Mouse (Mus musculus) heart, adult 18-20 months (tissue): ENCODE measurements around the gene Rnf144a. TPM values are rescaled to one million over a fixed set of nuclear protein-coding genes. Genes with fewer than 3 reads are reported as not detected.
"Not testable (repeated sequence)": the region's sequence is repeated elsewhere in the genome, so short reads cannot be mapped to it uniquely, and the experiment has no call there.

Source experiments
- DNase-seq, 2 experiments: peaks; one replicate each; pipeline ENCODE4 v3.0.0; 2021 to 2022; ENCODE audit warnings: mixed read lengths in 1 of 2
- microRNA-seq, 2 experiments: library from miRNA; unstranded; fragments of <30 nt; microRNA quantifications; one replicate each; pipeline ENCODE4 v1.2.0; 2022
- total RNA-seq, 2 experiments: library from RNA; stranded (reverse); gene quantifications; 2 replicates each; pipeline ENCODE4 v1.2.3; 2021

The Rnf144a gene
- total RNA-seq, 2 experiments from 2014 or later: 9.7 to 12.1 TPM

DNA sequence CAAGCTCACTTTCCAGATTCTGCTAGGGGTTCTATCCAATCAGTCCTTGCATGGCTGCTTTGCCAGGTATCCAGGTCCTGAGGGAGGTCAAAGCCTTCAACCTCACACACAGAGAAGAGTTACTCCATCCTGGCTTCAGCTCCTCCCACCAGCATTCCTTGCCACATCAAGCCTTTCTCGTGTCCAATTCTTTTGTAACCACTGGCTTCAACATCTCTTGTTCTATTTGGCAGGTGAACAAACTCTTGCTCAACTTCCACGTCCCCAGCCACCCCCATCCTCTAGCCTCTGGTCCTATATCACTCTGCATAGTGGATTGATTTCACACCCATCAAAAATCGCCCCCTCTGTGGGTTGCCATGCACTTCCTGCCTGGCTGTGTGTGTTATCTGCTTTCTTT, 98.8 kb downstream of the Rnf144a start:
- DNase-seq: peak; percentile 76 to 78

DNA sequence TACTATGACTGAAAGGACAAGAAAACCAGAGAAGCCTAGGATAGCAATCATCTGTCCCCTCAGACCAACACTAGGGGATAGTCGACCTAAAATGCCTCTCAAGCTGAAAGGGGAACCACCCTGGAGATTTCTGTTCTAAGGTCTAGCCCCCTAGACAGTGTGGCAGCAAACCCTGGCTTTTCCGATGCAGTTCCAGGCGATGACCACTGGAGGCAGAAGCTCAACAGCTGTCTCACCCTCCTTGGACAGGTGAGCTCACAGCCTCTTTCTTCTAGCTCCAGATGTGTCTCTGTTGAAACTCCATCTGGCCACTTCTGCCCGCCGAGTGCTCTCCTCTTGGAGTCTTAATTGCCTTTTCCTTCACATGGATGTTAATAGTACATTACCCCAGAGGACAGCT, 100.1 kb downstream of the Rnf144a start:
- peak; percentile 47 to 70 for DNase-seq

DNA sequence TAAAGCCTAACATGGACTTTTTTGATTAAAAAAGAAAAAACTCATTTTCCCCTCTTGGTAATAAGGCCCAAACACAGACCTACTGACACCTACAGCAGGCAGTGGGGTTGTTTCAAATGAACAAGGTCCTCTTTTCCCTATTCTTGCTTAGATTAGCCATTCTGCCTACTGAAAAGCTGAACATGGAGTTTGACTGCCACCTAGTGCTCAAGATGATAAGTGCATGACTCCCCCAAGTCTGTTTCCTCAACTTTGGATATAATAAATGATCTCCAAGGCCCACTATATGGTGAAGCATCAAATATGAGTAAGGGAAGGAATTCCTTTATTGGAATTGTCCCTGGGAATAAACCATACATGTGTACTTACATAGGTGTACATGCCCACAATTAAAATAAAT, 103.5 kb downstream of the Rnf144a start:
- DNase-seq: peak; percentile 37 to 80

DNA sequence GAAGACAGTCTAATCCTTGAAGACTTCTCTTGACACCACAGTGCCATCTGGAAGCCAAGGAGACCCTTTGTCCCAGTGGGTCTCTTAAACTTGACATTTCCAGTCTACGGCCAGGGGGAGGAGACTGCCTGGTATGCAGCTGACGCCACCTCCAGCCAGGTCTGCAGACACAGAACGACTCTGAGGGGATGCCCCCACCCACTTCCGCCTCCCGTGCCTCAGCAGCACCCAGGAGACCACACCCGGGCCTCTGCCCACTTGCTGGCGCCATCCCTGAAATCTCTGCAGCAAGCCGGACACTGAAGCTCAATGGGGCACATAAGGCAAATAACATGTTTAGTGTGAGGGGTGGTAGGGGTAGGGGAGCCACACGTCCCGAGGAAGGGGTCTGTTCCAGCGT, 104.8 kb downstream of the Rnf144a start:
- DNase-seq: no peak

DNA sequence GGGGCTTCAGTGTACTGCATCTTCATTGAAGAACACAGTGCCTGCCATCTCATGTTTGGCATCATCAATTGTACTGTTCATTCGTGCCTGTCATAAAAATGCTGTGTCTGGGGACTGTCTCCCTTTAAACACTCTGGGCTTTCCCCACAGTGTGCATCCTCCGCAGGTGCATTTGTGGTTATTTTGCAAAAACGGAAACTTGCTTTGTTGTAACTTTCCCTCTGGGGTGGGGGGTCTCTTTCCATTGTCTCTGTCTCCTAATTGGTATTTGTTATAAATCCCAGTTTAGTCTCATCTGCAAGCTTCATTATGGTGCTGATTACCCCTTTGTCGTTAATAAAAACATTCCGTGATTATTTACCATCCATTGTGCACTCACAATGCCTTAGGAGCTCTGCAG, 112.2 kb downstream of the Rnf144a start:
- no peak for DNase-seq

DNA sequence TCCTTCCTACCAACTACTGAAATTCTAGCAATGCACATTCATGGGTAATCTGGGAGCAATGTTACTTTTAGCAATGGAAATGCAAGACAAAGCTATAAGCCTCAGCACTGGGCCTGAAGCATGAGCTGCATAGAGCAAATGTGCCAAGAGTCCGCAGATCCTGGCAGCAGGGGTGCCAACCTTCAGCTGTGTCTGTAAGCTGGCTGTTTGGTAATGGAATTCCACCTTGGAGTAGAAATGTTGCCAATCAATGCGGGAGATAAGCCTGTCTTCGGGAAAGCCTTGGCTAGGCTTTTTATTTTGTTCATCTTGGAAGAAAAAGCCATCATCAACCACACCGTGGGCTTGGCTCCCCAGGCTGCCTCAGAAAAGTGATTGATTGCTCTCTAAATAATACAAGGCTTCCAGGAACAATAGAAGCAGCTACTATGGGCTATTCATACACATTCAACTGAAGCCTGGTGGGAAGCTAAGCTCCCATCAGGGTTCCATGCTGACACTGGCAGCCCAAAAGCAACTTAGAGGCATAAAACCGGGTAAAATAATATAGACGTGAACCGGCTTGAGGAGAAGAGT, 115.5 kb downstream of the Rnf144a start:
- no peak for DNase-seq

DNA sequence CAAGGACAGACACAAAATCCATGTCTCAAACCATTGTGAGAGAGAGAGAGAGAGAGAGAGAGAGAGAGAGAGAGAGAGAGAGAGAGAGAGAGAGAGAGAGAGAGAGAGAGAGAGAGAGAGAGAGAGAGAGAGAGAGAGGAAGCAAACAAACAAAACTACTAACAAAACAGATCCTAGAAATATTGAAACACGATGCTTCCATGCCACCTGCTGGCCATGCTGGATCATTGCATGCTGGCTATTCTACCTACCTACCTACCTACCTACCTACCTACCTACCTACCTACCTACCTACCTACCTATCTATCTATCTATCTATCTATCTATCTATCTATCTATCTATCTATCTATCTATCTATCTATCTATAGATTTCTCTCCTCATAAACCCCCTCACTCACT, 119.1 kb downstream of the Rnf144a start:
- not testable (repeated sequence) for DNase-seq

DNA sequence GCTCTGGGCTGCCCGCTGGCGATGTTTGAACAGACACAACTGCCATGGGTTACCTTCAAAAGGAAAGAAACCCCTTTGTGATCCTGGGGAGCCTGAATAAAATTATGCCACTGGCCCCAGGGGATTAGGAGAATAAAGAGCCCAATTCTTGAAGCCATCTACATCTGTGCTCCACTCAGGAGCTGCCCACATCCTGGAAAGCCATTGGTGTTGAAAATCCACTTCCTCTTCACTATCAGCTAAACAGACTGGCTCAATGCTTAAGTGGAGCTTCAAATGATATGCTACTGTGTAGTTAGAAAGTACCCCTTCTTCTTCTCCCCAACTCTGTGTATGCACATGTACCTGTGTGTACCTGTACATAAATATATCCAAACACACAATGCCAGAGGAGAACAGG, 125.9 kb downstream of the Rnf144a start:
- DNase-seq: no peak

DNA sequence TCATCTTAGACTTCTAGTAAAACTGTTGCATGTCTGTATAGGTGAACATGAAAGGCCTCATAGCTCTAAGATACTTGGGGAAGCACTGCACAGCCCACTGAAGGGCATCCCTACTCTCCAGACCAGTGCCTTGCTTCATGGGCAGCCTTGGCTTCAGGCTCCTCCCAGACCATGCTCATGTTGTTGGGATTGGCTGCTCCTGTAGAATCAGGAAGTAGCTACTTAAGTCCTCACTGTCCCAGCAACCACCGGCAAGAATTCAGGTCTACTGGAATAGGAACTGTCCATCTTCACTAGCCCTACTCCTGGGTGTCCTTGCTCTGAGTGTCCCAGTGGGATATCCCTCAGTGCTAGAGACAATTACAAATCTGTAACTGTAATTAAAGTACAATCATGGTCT, 126.7 kb downstream of the Rnf144a start:
- DNase-seq: no peak

DNA sequence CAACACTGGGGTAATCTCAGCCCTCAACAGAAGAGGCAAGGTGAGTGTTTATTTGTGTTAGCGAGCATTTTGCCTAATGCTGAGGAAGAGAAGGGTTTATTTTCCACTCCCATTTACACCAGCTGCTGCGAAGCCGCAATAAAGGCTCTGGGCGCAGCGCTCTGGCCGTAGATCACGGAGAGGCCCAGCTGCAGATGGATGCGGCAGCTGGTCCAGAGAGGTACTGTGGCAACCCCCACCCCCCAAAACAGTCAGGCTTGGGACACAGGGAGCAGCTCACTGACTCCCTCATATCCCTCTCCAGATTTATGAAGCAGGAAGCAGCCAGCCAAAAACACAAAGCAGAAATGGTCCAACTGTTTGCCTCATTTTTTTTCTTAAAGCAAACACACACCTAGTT, 129.1 kb downstream of the Rnf144a start:
- DNase-seq: no peak

DNA sequence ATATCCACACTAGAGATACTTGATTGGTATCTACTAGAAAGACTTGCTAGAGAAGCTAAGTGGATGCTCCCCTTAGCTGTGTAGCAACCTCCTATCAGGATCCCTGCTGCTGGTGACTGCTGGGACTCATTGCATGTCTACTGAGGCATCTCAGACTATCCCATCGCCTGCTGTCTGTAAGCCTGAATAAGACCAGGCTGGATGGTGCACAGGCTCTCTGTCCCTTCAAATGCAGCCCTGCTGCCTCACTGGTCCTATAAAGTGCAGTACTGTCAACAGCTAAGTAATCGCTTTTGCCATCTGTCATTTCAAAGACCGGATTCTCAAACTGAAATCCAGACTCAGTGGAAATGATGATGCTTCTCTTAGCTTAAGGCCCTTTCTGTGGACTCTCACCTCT, 129.6 kb downstream of the Rnf144a start:
- DNase-seq: no peak

DNA sequence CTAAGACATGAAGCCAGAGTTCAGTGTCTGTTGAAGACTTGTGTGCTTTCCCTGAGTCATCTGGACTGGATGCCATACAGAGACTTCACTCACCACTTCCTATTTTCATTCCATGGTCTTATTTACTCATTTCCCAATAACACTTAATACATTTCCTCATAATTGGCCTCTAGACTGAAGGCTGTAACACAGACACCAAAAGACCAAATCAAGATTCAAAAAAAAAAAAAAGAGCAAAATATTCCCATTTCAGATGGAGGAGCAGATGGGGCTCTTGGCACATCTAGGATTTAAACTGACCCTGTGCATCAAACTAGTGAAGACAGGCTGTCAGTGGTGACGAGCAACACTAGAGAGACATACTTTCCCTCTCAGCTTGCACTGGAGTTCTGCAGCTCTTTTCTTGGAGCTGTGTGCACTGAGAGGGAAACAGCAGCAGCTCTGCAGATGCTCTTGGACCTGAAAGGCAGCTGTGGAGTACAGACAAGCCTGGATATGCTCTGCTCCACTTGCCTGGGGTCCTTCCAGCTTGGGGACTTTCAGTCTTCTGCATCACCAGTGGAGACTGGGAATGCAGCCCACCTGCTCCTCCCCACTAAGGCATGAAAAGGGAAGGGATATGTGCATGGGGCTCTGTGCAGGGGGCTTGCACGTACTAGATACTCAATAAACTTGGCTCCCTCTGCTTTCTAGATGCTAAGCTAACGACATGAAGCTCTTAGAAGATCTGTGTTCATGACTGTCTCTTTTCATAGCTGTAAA, 134.2 kb downstream of the Rnf144a start:
- peak in 1 of 2 experiments; percentile 4 for DNase-seq

DNA sequence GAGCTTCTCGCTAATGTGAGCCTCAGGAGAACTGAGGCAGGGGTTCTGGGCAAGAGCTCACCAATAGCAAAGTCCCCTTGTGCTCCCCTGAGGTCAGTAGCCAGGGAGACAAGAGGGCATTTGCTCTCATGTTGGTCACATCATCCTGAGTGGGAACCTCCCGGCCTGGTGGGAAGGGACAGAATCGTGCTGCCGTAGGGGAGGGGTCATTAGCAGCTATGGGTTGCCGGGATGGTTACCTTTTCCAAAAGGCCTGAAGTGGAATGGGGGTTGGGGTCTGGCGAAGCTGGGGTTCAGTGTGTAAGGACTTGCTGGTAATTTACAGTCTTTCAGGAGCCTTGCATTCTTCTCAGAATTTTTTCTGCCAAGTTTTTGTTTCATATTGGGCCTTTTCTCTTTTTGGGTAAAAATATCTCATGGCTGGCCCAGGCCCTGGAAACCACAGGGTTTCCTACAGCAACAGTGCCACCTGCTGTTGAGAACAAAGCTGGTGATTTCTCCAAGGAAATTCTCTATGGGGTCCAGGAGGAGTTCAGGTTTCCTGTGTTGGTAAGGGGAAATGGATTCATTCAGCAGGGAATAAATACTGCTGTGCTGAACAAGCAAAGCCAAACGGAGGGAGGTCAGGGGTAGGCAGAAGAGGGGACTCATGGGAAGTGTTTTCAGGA, 137.9 kb downstream of the Rnf144a start:
- peak; percentile 28 to 54 for DNase-seq

DNA sequence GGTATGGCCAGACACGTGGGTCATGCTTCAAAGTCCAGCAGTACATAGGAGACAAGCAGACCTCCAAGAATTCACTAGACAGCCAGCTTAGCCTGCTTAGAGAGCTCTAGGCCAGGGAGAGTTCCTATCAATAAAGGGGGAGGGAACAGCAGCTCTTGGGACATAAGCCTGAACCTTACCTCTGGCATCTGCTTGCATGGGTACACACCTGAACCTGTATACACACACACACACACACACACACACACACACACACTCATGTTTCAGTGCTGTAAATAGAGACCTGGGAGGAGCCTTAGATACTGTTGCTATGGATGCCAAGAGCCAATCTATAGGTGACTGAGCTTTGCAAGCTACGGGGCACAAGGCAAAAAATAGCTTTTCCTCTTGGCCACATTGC, 138.5 kb downstream of the Rnf144a start:
- no peak for DNase-seq

Small RNA genes within 50 kb of the gene (microRNA-seq; reads per million reads assigned to microRNA genes)
- gene Mir6538: 18.6 to 20.0 reads per million in 2 experiments

Other genes starting within 250 kb of the Rnf144a start
- 1 to 10 TPM; 5.8 to 7.8 TPM for gene Rsad2, start 41.2 kb upstream of the Rnf144a start, total RNA-seq
- 1 to 10 TPM; 5.0 to 6.4 TPM for gene Cmpk2, start 54.0 kb upstream of the Rnf144a start, total RNA-seq